Mouse (Mus musculus): Measurements from ENCODE around the gene Pmpca.

Pmpca gene

GRCm38 (mm10) chr2:26389154-26389690, at the start of gene Pmpca, which contains the start of gene Entr1:
Gene Pmpca, plus strand, starts transcription at chr2:26389339.
Gene Entr1, minus strand, starts transcription at chr2:26389316.
- DNase-seq (ENCODE audit: low spot score in 2 of 2), result peak in 1 of 2 experiments; percentile 79

- peak; percentile 59 to 64 for DNase-seq (ENCODE audit: low spot score in 2 of 2)
Measured at GRCm38 (mm10) chr2:26341510-26341981, 47.6 kb upstream of the Pmpca start.

GRCm38 (mm10) chr2:26342044-26342443, 47.1 kb upstream of the Pmpca start:
- peak; percentile 78 to 85 for DNase-seq (ENCODE audit: low spot score in 2 of 2)

GRCm38 (mm10) chr2:26342609-26343490, 46.3 kb upstream of the Pmpca start:
- no peak for DNase-seq (ENCODE audit: low spot score in 2 of 2)

- no peak for DNase-seq (ENCODE audit: low spot score in 2 of 2)
Measured at GRCm38 (mm10) chr2:26348241-26348640, 40.9 kb upstream of the Pmpca start.

- peak; percentile 84 to 94 for DNase-seq (ENCODE audit: low spot score in 2 of 2)
Measured at GRCm38 (mm10) chr2:26351358-26352290, 37.5 kb upstream of the Pmpca start, which contains the start of gene Dnlz. Gene Dnlz, minus strand, starts transcription at chr2:26352110.

- no peak for DNase-seq (ENCODE audit: low spot score in 2 of 2)
Measured at GRCm38 (mm10) chr2:26352291-26352910, 36.7 kb upstream of the Pmpca start.

GRCm38 (mm10) chr2:26353066-26353980, 35.8 kb upstream of the Pmpca start:
- no peak for DNase-seq (ENCODE audit: low spot score in 2 of 2)

GRCm38 (mm10) chr2:26354401-26354800, 34.7 kb upstream of the Pmpca start:
- DNase-seq (ENCODE audit: low spot score in 2 of 2), result no peak

GRCm38 (mm10) chr2:26356231-26356630, 32.9 kb upstream of the Pmpca start:
- DNase-seq (ENCODE audit: low spot score in 2 of 2), result no peak

- DNase-seq (ENCODE audit: low spot score in 2 of 2), result no peak
Measured at GRCm38 (mm10) chr2:26356678-26357077, 32.5 kb upstream of the Pmpca start.

GRCm38 (mm10) chr2:26357484-26357883, 31.7 kb upstream of the Pmpca start:
- no peak for DNase-seq (ENCODE audit: low spot score in 2 of 2)

GRCm38 (mm10) chr2:26358667-26359320, 30.3 kb upstream of the Pmpca start:
- DNase-seq (ENCODE audit: low spot score in 2 of 2), result no peak

- no peak for DNase-seq (ENCODE audit: low spot score in 2 of 2)
Measured at GRCm38 (mm10) chr2:26359983-26360382, 29.2 kb upstream of the Pmpca start.

- no peak for DNase-seq (ENCODE audit: low spot score in 2 of 2)
Measured at GRCm38 (mm10) chr2:26360772-26361171, 28.4 kb upstream of the Pmpca start, which contains the start of gene Card9. Gene Card9, minus strand, starts transcription at chr2:26360918.

GRCm38 (mm10) chr2:26362991-26363390, 26.1 kb upstream of the Pmpca start:
- no peak for DNase-seq (ENCODE audit: low spot score in 2 of 2)

GRCm38 (mm10) chr2:26363481-26363880, 25.7 kb upstream of the Pmpca start:
- DNase-seq (ENCODE audit: low spot score in 2 of 2), result no peak

- peak in 1 of 2 experiments; percentile 36 for DNase-seq (ENCODE audit: low spot score in 2 of 2)
Measured at GRCm38 (mm10) chr2:26364738-26365465, 24.2 kb upstream of the Pmpca start.

- DNase-seq (ENCODE audit: low spot score in 2 of 2), result no peak
Measured at GRCm38 (mm10) chr2:26367911-26368310, 21.2 kb upstream of the Pmpca start.
